Mouse (Mus musculus) megakaryocyte progenitor cell, adult 5-6 weeks (primary cell): ENCODE data around the gene Gm10668. TPM values are rescaled to one million over a fixed set of nuclear protein-coding genes. Genes with fewer than 3 reads are reported as not detected.
"Not testable (repeated sequence)": the region's sequence is repeated elsewhere in the genome, so short reads cannot be mapped to it uniquely, and the experiment has no call there.

Source experiments
- ATAC-seq: replicated peaks from 2 replicates; pipeline ENCODE4 v1.8.0; 2016; ENCODE audit warnings: mild to moderate bottlenecking, moderate TSS enrichment, inconsistent platforms; ENCODE audit not compliant: poor library complexity
- total RNA-seq, 2 experiments: library from RNA; stranded (forward) in 1 of 2; stranded (reverse) in 1 of 2; fragments of 157-497, 149-512 nt in 1 of 2; fragments of 200-1000 nt in 1 of 2; gene quantifications; 2 replicates each; pipeline versions ENCODE4 v1.2.3 to v1.2.4; 2015 to 2017

Gene Gm10668
- not detected in 2 replicates for total RNA-seq (2015)
- total RNA-seq (2017), result not detected in 2 replicates

DNA sequence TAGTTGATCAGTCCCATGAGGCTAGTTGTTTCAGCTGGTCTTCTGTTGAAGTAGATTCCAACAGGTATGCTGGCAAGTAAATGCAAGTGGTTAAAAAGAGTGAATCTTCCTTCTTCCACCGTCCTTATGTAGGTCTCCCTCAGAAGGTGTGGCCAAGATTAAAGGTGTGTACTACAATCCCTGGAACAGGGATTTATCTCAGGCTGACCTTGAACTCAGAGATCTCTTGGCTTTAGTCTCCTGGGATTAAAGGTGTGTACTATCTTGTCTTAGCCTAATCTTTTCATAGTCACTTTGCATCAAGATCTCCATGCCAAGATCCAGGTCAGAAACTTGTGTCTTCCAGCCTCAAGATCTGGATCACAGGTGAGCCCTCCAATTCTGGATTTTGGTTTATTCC lies at the start of gene Gm10668:
Gene Gm10668, minus strand, starts transcription at position 101 of the 400 bp plus-strand sequence.
- not testable (repeated sequence) for ATAC-seq

DNA sequence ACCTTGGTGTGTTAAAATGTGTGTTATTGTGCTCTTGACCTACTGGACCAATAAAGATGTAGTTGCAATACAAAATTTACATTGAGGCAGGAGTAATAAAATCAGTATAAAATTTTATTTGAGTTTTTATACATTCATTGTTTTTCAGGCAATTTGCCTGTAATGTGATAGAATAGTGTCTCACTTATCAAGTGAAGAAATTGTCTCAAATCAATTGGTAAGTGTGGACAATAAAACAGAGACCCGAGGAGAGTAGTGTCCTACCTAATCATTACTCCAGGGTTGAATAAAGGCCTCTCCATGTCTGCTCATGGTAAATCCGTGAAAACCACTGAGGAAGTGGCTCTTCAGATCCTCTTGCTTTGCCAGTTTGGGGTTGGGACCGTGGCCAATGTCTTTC lies 40.5 kb upstream of the Gm10668 start, which contains the start of gene Vmn1r112:
Gene Vmn1r112, plus strand, starts transcription at position 301 of the 400 bp plus-strand sequence.
- not testable (repeated sequence) for ATAC-seq

DNA sequence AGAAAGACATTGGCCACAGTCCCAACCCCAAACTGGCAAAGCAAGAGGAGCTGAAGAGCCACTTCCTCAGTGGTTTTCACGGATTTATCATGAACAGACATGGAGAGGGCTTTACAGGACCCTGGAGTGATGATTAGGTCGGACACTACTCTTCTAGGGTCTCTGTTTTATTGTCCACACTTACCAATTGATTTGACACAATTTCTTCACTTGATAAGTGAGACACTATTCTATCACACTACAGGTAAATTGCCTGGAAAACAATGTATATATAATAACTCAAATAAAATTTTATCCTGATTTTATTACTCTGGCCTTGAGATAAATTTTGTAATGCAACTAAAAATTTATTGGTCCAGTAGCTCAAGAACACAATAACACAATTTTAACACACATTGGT lies 27.3 kb downstream of the Gm10668 start, which contains the start of gene Vmn1r111:
Gene Vmn1r111, minus strand, starts transcription at position 101 of the 400 bp plus-strand sequence.
- not testable (repeated sequence) for ATAC-seq

Other genes starting within 250 kb of the Gm10668 start
- gene Vmn1r103, start 220.1 kb downstream of the Gm10668 start, total RNA-seq (2015), result not detected in 2 replicates
- gene Vmn1r103, start 220.1 kb downstream of the Gm10668 start, total RNA-seq (2017), result not detected in 2 replicates
- gene Vmn1r104, start 196.8 kb downstream of the Gm10668 start, total RNA-seq (2015), result not detected in 2 replicates
- gene Vmn1r104, start 196.8 kb downstream of the Gm10668 start, total RNA-seq (2017), result not detected in 2 replicates
- not detected in 2 replicates for gene Gm5726, start 184.9 kb downstream of the Gm10668 start, total RNA-seq (2015)
- gene Gm5726, start 184.9 kb downstream of the Gm10668 start, total RNA-seq (2017), result not detected in 2 replicates
- gene Gm4141, start 154.4 kb downstream of the Gm10668 start, total RNA-seq (2015), result not detected in 2 replicates
- not detected in 2 replicates for gene Gm4141, start 154.4 kb downstream of the Gm10668 start, total RNA-seq (2017)
- gene Gm4513, start 131.6 kb downstream of the Gm10668 start, total RNA-seq (2015), result not detected in 2 replicates
- gene Gm4513, start 131.6 kb downstream of the Gm10668 start, total RNA-seq (2017), result not detected in 2 replicates
- not detected in 2 replicates for gene Vmn1r107, start 61.7 kb downstream of the Gm10668 start, total RNA-seq (2015)
- gene Vmn1r107, start 61.7 kb downstream of the Gm10668 start, total RNA-seq (2017), result not detected in 2 replicates
- not detected in 2 replicates for gene Vmn1r111, start 27.4 kb downstream of the Gm10668 start, total RNA-seq (2015)
- not detected in 2 replicates for gene Vmn1r111, start 27.4 kb downstream of the Gm10668 start, total RNA-seq (2017)
- gene Vmn1r112, start 40.6 kb upstream of the Gm10668 start, total RNA-seq (2015), result not detected in 2 replicates
- not detected in 2 replicates for gene Vmn1r112, start 40.6 kb upstream of the Gm10668 start, total RNA-seq (2017)
- not detected in 2 replicates for gene Vmn1r113, start 56.7 kb upstream of the Gm10668 start, total RNA-seq (2015)
- gene Vmn1r113, start 56.7 kb upstream of the Gm10668 start, total RNA-seq (2017), result not detected in 2 replicates
- not detected in 2 replicates for gene Vmn1r114, start 81.6 kb upstream of the Gm10668 start, total RNA-seq (2015)
- gene Vmn1r114, start 81.6 kb upstream of the Gm10668 start, total RNA-seq (2017), result not detected in 2 replicates
- gene Vmn1r115, start 114.4 kb upstream of the Gm10668 start, total RNA-seq (2015), result not detected in 2 replicates
- not detected in 2 replicates for gene Vmn1r115, start 114.4 kb upstream of the Gm10668 start, total RNA-seq (2017)
- not detected in 2 replicates for gene Vmn1r116, start 141.6 kb upstream of the Gm10668 start, total RNA-seq (2015)
- gene Vmn1r116, start 141.6 kb upstream of the Gm10668 start, total RNA-seq (2017), result not detected in 2 replicates
- not detected in 2 replicates for gene Vmn1r117, start 153.5 kb upstream of the Gm10668 start, total RNA-seq (2015)
- gene Vmn1r117, start 153.5 kb upstream of the Gm10668 start, total RNA-seq (2017), result not detected in 2 replicates
- not detected in 2 replicates for gene Vmn1r118, start 181.7 kb upstream of the Gm10668 start, total RNA-seq (2015)
- gene Vmn1r118, start 181.7 kb upstream of the Gm10668 start, total RNA-seq (2017), result not detected in 2 replicates